Mouse (Mus musculus): Measurements from ENCODE around the gene Gnpda2.

Gnpda2 gene

GRCm38 (mm10) chr5:69591640-69592461 lies at the start of gene Gnpda2:
Gene Gnpda2 (minus strand): TSS chr5:69592340.
- no peak for TF ChIP-seq GATA4 (IDR thresholded peaks at IDR 0.05; ENCODE audit: insufficient replicate concordance, low read length)

GRCm38 (mm10) chr5:69634766-69635165 lies 42.6 kb upstream of the Gnpda2 start:
- TF ChIP-seq GATA4 (IDR thresholded peaks at IDR 0.05; ENCODE audit: insufficient replicate concordance, low read length): no peak

GRCm38 (mm10) chr5:69620899-69621298 lies 28.8 kb upstream of the Gnpda2 start:
- TF ChIP-seq GATA4 (IDR thresholded peaks at IDR 0.05; ENCODE audit: insufficient replicate concordance, low read length): no peak

GRCm38 (mm10) chr5:69613209-69613796 lies 21.2 kb upstream of the Gnpda2 start:
- no peak for TF ChIP-seq GATA4 (IDR thresholded peaks at IDR 0.05; ENCODE audit: insufficient replicate concordance, low read length)

- no peak for TF ChIP-seq GATA4 (IDR thresholded peaks at IDR 0.05; ENCODE audit: insufficient replicate concordance, low read length)
Measured at GRCm38 (mm10) chr5:69601027-69601426, 8.9 kb upstream of the Gnpda2 start.

- no peak for TF ChIP-seq GATA4 (IDR thresholded peaks at IDR 0.05; ENCODE audit: insufficient replicate concordance, low read length)
Measured at GRCm38 (mm10) chr5:69557404-69557935, 34.7 kb downstream of the Gnpda2 start.

GRCm38 (mm10) chr5:69556628-69557403 lies 35.3 kb downstream of the Gnpda2 start, which contains the start of gene Guf1:
Gene Guf1 (plus strand): TSS chr5:69556923.
- TF ChIP-seq GATA4 (IDR thresholded peaks at IDR 0.05; ENCODE audit: insufficient replicate concordance, low read length): 0 out of 2 replicates have a peak, but pooled peaks have one; percentile 37

GRCm38 (mm10) chr5:69542489-69542888 lies 49.7 kb downstream of the Gnpda2 start, which contains the start of gene Yipf7:
Gene Yipf7 (minus strand): TSS chr5:69542648.
- no peak for TF ChIP-seq GATA4 (IDR thresholded peaks at IDR 0.05; ENCODE audit: insufficient replicate concordance, low read length)

GRCm38 (mm10) chr5:69541680-69542079 lies 50.5 kb downstream of the Gnpda2 start:
- no peak for TF ChIP-seq GATA4 (IDR thresholded peaks at IDR 0.05; ENCODE audit: insufficient replicate concordance, low read length)

- no peak for TF ChIP-seq GATA4 (IDR thresholded peaks at IDR 0.05; ENCODE audit: insufficient replicate concordance, low read length)
Measured at GRCm38 (mm10) chr5:69523944-69524343, 68.2 kb downstream of the Gnpda2 start.
